Mouse (Mus musculus): Measurements from ENCODE around the gene Eda. TPM values are rescaled to one million over a fixed set of nuclear protein-coding genes. Genes with fewer than 3 reads are reported as not detected.
"Not testable (repeated sequence)": the region's sequence is repeated elsewhere in the genome, so short reads cannot be mapped to it uniquely, and the experiment has no call there.

The Eda gene
- total RNA-seq, 2 experiments from 2014 or later = 5.1 to 7.0 TPM

- peak in 1 of 2 experiments; percentile 3 for DNase-seq (ENCODE audit: low spot score in 2 of 2)
- intact Hi-C loops (cut with DNase I) = loop anchor here (5.0 kb wide), 1 partner anchor 577 kb away; no protein-coding TSS in a partner anchor
Measured at GRCm38 (mm10) chrX:100394223-100394861, 418.9 kb downstream of the Eda start.

GRCm38 (mm10) chrX:100395026-100395425, 419.6 kb downstream of the Eda start:
- intact Hi-C loops (cut with DNase I) = loop anchor here (5.0 kb wide), 2 partner anchors 82 to 588 kb away; no protein-coding TSS in a partner anchor
- peak in 1 of 2 experiments; percentile 2 for DNase-seq (ENCODE audit: low spot score in 2 of 2)

- no peak for DNase-seq (ENCODE audit: low spot score in 2 of 2)
- intact Hi-C loops (cut with DNase I) = no loop called here
Measured at GRCm38 (mm10) chrX:100400900-100401299, 425.5 kb downstream of the Eda start.

GRCm38 (mm10) chrX:100401657-100402056, 426.3 kb downstream of the Eda start:
- DNase-seq (ENCODE audit: low spot score in 2 of 2) = no peak
- intact Hi-C loops (cut with DNase I) = no loop called here

- DNase-seq (ENCODE audit: low spot score in 2 of 2) = no peak
- intact Hi-C loops (cut with DNase I) = no loop called here
Measured at GRCm38 (mm10) chrX:100409245-100409644, 433.8 kb downstream of the Eda start.

- intact Hi-C loops (cut with DNase I) = no loop called here
- DNase-seq (ENCODE audit: low spot score in 2 of 2) = no peak
Measured at GRCm38 (mm10) chrX:100428693-100429092, 453.3 kb downstream of the Eda start, which contains the start of gene Otud6a. Gene Otud6a, plus strand, starts transcription at chrX:100429013.

- intact Hi-C loops (cut with DNase I) = no loop called here
- no peak for DNase-seq (ENCODE audit: low spot score in 2 of 2)
Measured at GRCm38 (mm10) chrX:100432311-100432710, 456.9 kb downstream of the Eda start.

- intact Hi-C loops (cut with DNase I); DNase-seq (ENCODE audit: low spot score in 2 of 2): not testable (repeated sequence)
Measured at GRCm38 (mm10) chrX:100442617-100443016, 467.2 kb downstream of the Eda start, which contains the start of gene Awat2. Gene Awat2, minus strand, starts transcription at chrX:100442717.

GRCm38 (mm10) chrX:100443532-100443931, 468.1 kb downstream of the Eda start:
- DNase-seq (ENCODE audit: low spot score in 2 of 2) = no peak
- intact Hi-C loops (cut with DNase I) = no loop called here

Small RNA genes lying within 50 kb of the gene (microRNA-seq; reads per million reads assigned to microRNA genes)
- 2,593 to 4,088 reads per million in 2 experiments for gene Mir676

Other genes with a start within 250 kb of the Eda start
- 10 to 100 TPM; 16.5 to 18.5 TPM for gene Tmem28, start 154.6 kb upstream of the Eda start, total RNA-seq (2021)